Mouse (Mus musculus) forebrain, embryonic 11.5 days (tissue): Measurements from ENCODE around the gene Ccdc88b. TPM values are rescaled to one million over a fixed set of nuclear protein-coding genes. Genes with fewer than 3 reads are reported as not detected.

Experiments used
- ATAC-seq: fragments of 200-750 bp; cut with Nextera tagmentation; replicated peaks from 2 replicates; pipeline ENCODE4 v1.8.0; 2017; ENCODE audit warnings: moderate TSS enrichment; ENCODE audit not compliant: low FRiP score
- DNase-seq: peaks from one replicate; pipeline ENCODE4 v3.0.0-alpha.2; 2017; ENCODE audit warnings: low spot score
- H3K27ac ChIP-seq: fragments of 300-500 bp; sonication (generic); 2 replicates; pipeline ENCODE4 v1.5.1; 2014; ENCODE audit warnings: low read depth, low read length
- H3K27me3 ChIP-seq: fragments of 300-500 bp; sonication (generic); 2 replicates; pipeline ENCODE4 v1.6.1; 2014; ENCODE audit warnings: mild to moderate bottlenecking, low read length, mixed read lengths; ENCODE audit not compliant: control insufficient read depth, insufficient read depth
- H3K36me3 ChIP-seq: fragments of 300-500 bp; sonication (generic); 2 replicates; pipeline ENCODE4 v1.6.1; 2014; ENCODE audit warnings: mild to moderate bottlenecking, low read length, moderate library complexity, mixed read lengths; ENCODE audit not compliant: control insufficient read depth, insufficient read depth
- H3K4me1 ChIP-seq: fragments of 300-500 bp; sonication (generic); replicated peaks from 2 replicates; pipeline ENCODE4 v1.6.1; 2014; ENCODE audit warnings: low read length, mixed read lengths; ENCODE audit not compliant: control insufficient read depth, insufficient read depth
- H3K4me2 ChIP-seq: fragments of 300-500 bp; sonication (generic); 2 replicates; pipeline ENCODE4 v1.6.1; 2014; ENCODE audit warnings: low read depth, mild to moderate bottlenecking, low read length, moderate library complexity, mixed read lengths; ENCODE audit not compliant: severe bottlenecking
- H3K4me3 ChIP-seq: fragments of 300-500 bp; sonication (generic); 2 replicates; pipeline ENCODE4 v1.5.1; 2014; ENCODE audit warnings: low read depth, low read length
- H3K9ac ChIP-seq: fragments of 300-500 bp; sonication (generic); 2 replicates; pipeline ENCODE4 v1.6.1; 2014; ENCODE audit warnings: low read length
- H3K9me3 ChIP-seq: fragments of 300-500 bp; sonication (generic); 2 replicates; pipeline ENCODE4 v1.6.1; 2016; ENCODE audit warnings: low read length, mixed read lengths; ENCODE audit not compliant: control insufficient read depth
- WGBS: fragments of 180-500 bp; shearing (Covaris S2); extraction: QIAGEN DNeasy Blood & Tissue Kit; methylation state at CpG from one replicate; pipeline ENCODE4 v1.1.7; 2014; 5-methylcytosine and 5-hydroxymethylcytosine counted together
- microRNA-seq: library from miRNA; unstranded; fragments of <30 nt; microRNA quantifications from one replicate; pipeline ENCODE4, GENCODE M21; 2016; ENCODE audit not compliant: insufficient number of aligned reads
- polyA plus RNA-seq: library from polyadenylated mRNA; unstranded; fragments of >200 nt; fragmentation: Nextera tagmentation; extraction: Ambion mirVana; gene quantifications from 2 replicates; pipeline ENCODE4 v1.2.1, GENCODE M21; 2014

Ccdc88b gene
- polyA plus RNA-seq, 1 experiment from 2014 or later: 0.80 TPM

DNA sequence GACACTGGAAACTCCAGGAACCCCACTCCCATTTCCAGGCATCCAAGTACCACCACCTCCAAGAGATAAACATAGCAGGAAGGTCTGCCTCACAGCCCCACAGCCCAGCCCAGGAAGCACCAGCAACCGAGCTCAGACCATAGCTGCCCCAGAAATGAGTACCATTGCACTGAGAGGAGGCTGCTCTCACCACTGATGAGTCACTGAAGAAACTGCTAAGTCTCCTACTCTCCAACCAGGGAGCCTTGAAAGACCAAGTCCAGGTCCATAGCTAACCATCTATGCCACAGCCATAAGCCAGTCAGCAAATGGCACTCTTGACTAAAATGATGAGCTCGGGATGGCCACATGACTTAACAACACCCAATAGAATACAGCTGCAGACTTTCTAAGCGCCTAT, 31.4 kb downstream of the Ccdc88b start:
- H3K9me3 ChIP-seq: no peaks in the 10 kb centered on the region
- no peak for DNase-seq
- peaks cover 31% of the 10 kb centered on the region for H3K27me3 ChIP-seq
- no peak overlapping the region for H3K4me2 ChIP-seq
- no peak overlapping the region for H3K4me3 ChIP-seq
- no peak overlapping the region for H3K9ac ChIP-seq
- H3K4me1 ChIP-seq: peaks cover 10% of the 10 kb centered on the region
- ATAC-seq: no peak
- H3K36me3 ChIP-seq: no peaks in the 10 kb centered on the region
- WGBS: 75% methylated on average over 3 of the region's 3 CpGs
- H3K27ac ChIP-seq: no peak overlapping the region

DNA sequence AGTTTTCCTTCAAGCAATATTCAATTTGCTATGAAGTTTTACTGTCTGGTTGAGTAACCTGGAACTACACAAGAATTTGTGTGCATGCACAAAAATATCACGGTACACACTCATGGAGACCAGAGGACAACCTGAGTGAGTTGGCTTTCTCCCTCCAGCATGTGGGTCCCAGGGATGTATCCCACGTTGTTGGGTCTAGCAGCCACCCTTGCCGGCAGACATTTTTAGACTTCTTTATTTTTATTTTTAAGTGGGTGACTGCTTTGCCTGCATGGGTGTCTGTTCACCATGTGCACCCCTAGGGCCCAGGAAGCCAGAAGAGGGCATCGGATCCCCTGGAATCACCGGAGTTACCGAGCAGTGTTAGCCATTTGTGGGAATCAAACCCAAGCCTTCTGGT, 32.6 kb downstream of the Ccdc88b start:
- Histone ChIP-seq H3K4me2 (no peak overlapping the region), H3K4me1 (peaks cover 6% of the 10 kb centered on the region; the same call in 1 of the 2 replicates), H3K36me3 (no peaks in the 10 kb centered on the region), H3K9ac (no peak overlapping the region), H3K27me3 (peaks cover 19% of the 10 kb centered on the region), H3K4me3 (no peak overlapping the region), H3K9me3 (no peaks in the 10 kb centered on the region), H3K27ac (no peak overlapping the region)
- DNase-seq (no peak), ATAC-seq (no peak)
- 84% methylated on average over 6 of the region's 6 CpGs for WGBS

DNA sequence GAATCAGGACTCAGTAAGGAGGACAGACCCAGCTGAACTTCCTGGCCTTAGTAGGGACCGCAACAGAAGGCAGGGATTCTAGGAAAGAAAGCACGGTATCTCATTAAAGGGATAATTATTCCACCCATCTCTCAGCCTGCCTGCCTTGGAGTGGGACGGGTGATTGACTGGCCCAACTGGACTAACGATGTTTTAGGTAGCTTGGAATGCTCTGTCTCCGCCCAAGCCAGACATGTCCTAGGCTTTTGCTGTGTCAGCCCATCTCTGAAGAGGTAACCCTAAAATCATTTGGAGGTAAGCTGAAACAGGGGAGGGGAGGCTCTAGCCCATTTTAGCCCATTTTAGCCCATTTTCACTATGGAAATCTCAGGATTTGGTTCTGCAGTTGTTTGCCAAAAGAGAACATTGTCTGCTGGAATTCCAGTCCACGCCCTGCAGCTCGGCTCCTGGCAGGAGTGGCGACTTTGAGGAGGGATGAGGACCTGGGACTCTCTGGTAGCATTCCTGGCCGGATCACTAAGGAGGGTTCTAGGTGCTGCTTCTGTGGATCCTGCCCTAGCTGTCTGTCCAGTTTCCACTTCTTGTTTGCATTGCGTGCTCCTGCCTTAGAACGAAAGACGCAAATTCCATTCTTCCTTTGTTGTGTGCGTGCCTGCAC, 37.3 kb downstream of the Ccdc88b start:
- H3K36me3 ChIP-seq: no peaks in the 10 kb centered on the region
- ATAC-seq: no peak
- H3K9me3 ChIP-seq: no peaks in the 10 kb centered on the region
- H3K4me2 ChIP-seq: no peak overlapping the region
- no peak for DNase-seq
- H3K27ac ChIP-seq: no peak overlapping the region
- no peaks in the 10 kb centered on the region for H3K27me3 ChIP-seq
- H3K9ac ChIP-seq: no peak overlapping the region
- WGBS: 83% methylated on average over 13 of the region's 13 CpGs
- H3K4me1 ChIP-seq: no peaks in the 10 kb centered on the region
- no peak overlapping the region for H3K4me3 ChIP-seq

DNA sequence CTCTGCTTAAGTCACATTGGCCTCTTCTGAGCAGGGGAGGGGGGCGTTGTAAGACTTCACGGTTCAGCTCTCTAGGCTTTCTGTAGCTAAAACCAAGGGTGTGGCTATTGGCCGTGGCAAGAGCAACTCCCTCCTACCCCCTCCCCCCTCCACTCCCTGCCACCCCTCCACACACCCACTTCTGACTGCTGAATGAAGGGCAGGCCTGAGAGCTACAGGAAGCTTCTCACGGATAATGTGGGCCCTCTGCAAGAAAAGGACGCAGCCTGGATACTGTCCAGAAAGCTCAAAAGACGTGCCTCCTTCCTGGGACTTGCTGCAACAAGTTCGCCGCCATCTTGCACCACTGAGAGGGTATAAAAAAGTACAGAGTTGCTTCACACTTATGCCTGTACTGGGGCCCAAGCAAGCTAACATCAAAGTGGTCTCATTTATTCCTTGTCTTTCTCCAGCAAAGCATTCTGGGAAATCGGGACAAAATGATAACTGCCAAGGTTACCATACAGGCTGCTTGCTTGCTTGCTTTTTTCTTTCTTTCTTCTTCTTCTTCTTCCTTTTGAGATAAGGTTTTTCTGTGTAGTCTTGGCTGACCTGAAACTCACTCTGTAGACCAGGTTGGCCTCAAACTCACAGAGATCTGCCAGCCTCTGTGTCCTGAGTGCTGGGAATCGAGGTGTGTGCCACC, 38.7 kb downstream of the Ccdc88b start:
- H3K27ac ChIP-seq: no peak overlapping the region
- H3K4me3 ChIP-seq: no peak overlapping the region
- H3K9me3 ChIP-seq: no peaks in the 10 kb centered on the region
- WGBS: 48% methylated on average over 10 of the region's 10 CpGs
- ATAC-seq (no peak), DNase-seq (no peak)
- H3K27me3 ChIP-seq: no peaks in the 10 kb centered on the region
- no peak overlapping the region for H3K4me2 ChIP-seq
- no peaks in the 10 kb centered on the region for H3K36me3 ChIP-seq
- no peaks in the 10 kb centered on the region for H3K4me1 ChIP-seq
- no peak overlapping the region for H3K9ac ChIP-seq

DNA sequence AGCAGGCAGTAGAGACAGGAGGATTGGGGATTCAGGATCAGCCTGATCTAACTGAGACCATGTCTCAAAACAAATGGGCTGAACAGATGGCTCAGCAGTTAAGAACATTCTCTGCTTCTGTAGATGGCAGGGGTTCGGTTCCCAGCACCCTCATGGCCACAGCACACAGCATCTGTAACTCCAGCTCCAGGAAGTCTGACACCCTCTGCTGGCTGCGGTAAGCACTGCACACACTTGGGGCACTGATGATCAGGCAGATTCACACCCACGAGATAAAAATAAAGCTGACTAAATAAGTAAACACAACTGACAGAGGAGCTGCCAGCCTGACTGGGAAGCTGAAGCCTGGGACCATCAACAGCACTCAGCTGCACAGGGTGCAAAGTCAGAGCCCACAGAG, 43.1 kb downstream of the Ccdc88b start:
- no peak for DNase-seq
- 92% methylated on average over 3 of the region's 3 CpGs for WGBS

DNA sequence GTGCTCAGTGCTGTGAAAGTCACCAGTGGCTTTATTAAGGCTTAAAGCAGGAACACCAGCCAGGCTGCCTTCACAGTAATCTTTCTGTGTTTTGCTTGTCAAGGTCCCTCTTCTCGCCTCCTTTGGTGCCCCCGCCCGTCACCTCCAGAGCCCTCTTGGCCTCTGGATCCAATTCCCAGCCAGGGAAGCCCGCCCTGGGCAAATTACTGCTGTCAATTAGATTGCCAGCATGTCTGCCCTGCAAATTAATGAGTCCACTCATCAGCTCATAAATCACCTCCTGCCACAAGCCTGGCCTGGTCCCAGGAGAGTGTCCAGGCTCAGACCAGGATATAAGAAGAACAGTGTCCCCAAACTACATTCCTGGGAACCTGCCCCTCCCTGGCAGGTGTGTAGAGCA, 43.6 kb downstream of the Ccdc88b start:
- H3K9ac ChIP-seq: no peak overlapping the region
- DNase-seq: no peak
- no peak overlapping the region for H3K4me2 ChIP-seq
- no peak overlapping the region for H3K27ac ChIP-seq
- 0 out of 2 replicates have a peak, but pooled peaks cover 2% of the 10 kb centered on the region for H3K4me1 ChIP-seq
- no peak overlapping the region for H3K4me3 ChIP-seq
- no peaks in the 10 kb centered on the region for H3K9me3 ChIP-seq
- no peaks in the 10 kb centered on the region for H3K27me3 ChIP-seq
- no peak for ATAC-seq
- H3K36me3 ChIP-seq: no peaks in the 10 kb centered on the region
- 45% methylated on average over 4 of the region's 4 CpGs for WGBS

More for the DNA sequence above, 43.1 kb downstream of the Ccdc88b start:
- Histone ChIP-seq H3K9ac (no peak overlapping the region), H3K4me3 (no peak overlapping the region), H3K4me2 (no peak overlapping the region), H3K4me1 (0 out of 2 replicates have a peak, but pooled peaks cover 2% of the 10 kb centered on the region), H3K27ac (no peak overlapping the region), H3K9me3 (no peaks in the 10 kb centered on the region), H3K36me3 (no peaks in the 10 kb centered on the region), H3K27me3 (no peaks in the 10 kb centered on the region)
- ATAC-seq: no peak

Small RNAs within 50 kb of the gene (microRNA-seq; reads per million reads assigned to microRNA genes)
- gene Mir5046: not detected

Other genes with a start within 250 kb of the Ccdc88b start
- 6.0 and 7.2 TPM in 2 replicates for gene Rps6ka4, start 17.6 kb downstream of the Ccdc88b start, polyA plus RNA-seq
- 144 and 152 TPM in 2 replicates for gene Trmt112, start 51.5 kb upstream of the Ccdc88b start, polyA plus RNA-seq
- gene Prdx5, start 51.9 kb upstream of the Ccdc88b start, polyA plus RNA-seq: 105 and 106 TPM in 2 replicates
- gene Esrra, start 63.6 kb upstream of the Ccdc88b start, polyA plus RNA-seq: 5.4 TPM in 2 replicates
- not detected in 2 replicates for gene Catsperz, start 67.2 kb upstream of the Ccdc88b start, polyA plus RNA-seq
- not detected in 2 replicates for gene Kcnk4, start 76.3 kb upstream of the Ccdc88b start, polyA plus RNA-seq
- 56.6 and 57.0 TPM in 2 replicates for gene Bad, start 83.7 kb upstream of the Ccdc88b start, polyA plus RNA-seq
- gene Gpr137, start 84.3 kb upstream of the Ccdc88b start, polyA plus RNA-seq: 32.7 and 34.3 TPM in 2 replicates
- 305 and 329 TPM in 2 replicates for gene Ppp1r14b, start 116.8 kb upstream of the Ccdc88b start, polyA plus RNA-seq
- 21.2 and 24.1 TPM in 2 replicates for gene Plcb3, start 118.3 kb upstream of the Ccdc88b start, polyA plus RNA-seq
- gene Fkbp2, start 122.3 kb upstream of the Ccdc88b start, polyA plus RNA-seq: 65.4 and 80.7 TPM in 2 replicates
- 29.5 and 32.7 TPM in 2 replicates for gene Vegfb, start 129.4 kb upstream of the Ccdc88b start, polyA plus RNA-seq
- gene Dnajc4, start 134.4 kb upstream of the Ccdc88b start, polyA plus RNA-seq: 14.5 and 18.8 TPM in 2 replicates
- gene Nudt22, start 137.9 kb upstream of the Ccdc88b start, polyA plus RNA-seq: 13.5 and 14.6 TPM in 2 replicates
- 12.8 and 14.9 TPM in 2 replicates for gene Trpt1, start 137.9 kb upstream of the Ccdc88b start, polyA plus RNA-seq
- 8.0 and 8.5 TPM in 2 replicates for gene Fermt3, start 161.3 kb upstream of the Ccdc88b start, polyA plus RNA-seq
- 428 and 444 TPM in 2 replicates for gene Stip1, start 181.8 kb upstream of the Ccdc88b start, polyA plus RNA-seq
- gene Macrod1, start 198.6 kb upstream of the Ccdc88b start, polyA plus RNA-seq: 3.6 and 4.0 TPM in 2 replicates
- 7.7 and 9.0 TPM in 2 replicates for gene Flrt1, start 247.5 kb upstream of the Ccdc88b start, polyA plus RNA-seq